Mouse (Mus musculus) limb, embryonic 10.5 days (tissue): ENCODE measurements around the gene Itga1. TPM values are rescaled to one million over a fixed set of nuclear protein-coding genes. Genes with fewer than 3 reads are reported as not detected.

Experiments used
- DNase-seq: peaks from one replicate; pipeline ENCODE4 v3.0.0-alpha.2; 2017; ENCODE audit warnings: low spot score
- H3K27ac ChIP-seq: fragments of 300-500 bp; sonication (generic); 2 replicates; pipeline ENCODE4 v1.5.1; 2016; ENCODE audit warnings: mild to moderate bottlenecking
- H3K27me3 ChIP-seq: fragments of 300-500 bp; sonication (generic); 2 replicates; pipeline ENCODE4 v1.6.1; 2016; ENCODE audit warnings: low read depth, mild to moderate bottlenecking; ENCODE audit not compliant: poor library complexity, severe bottlenecking
- H3K36me3 ChIP-seq: fragments of 300-500 bp; sonication (generic); 2 replicates; pipeline ENCODE4 v1.6.1; 2016; ENCODE audit warnings: mild to moderate bottlenecking, moderate library complexity
- H3K4me1 ChIP-seq: fragments of 300-500 bp; sonication (generic); 2 replicates; pipeline ENCODE4 v1.6.1; 2016
- H3K4me3 ChIP-seq: fragments of 300-500 bp; sonication (generic); 2 replicates; pipeline ENCODE4 v1.5.1; 2016; ENCODE audit warnings: mild to moderate bottlenecking, moderate library complexity
- H3K9me3 ChIP-seq: fragments of 300-500 bp; sonication (generic); replicated peaks from 2 replicates; pipeline ENCODE4 v1.6.1; 2016; ENCODE audit warnings: mild to moderate bottlenecking
- WGBS: fragments of 180-500 bp; shearing (Covaris S2); methylation state at CpG from one replicate; pipeline ENCODE4 v1.1.7; 2016; 5-methylcytosine and 5-hydroxymethylcytosine counted together
- polyA plus RNA-seq: library from polyadenylated mRNA; unstranded; fragments of >200 nt; fragmentation: Nextera tagmentation; extraction: Ambion mirVana; gene quantifications from 2 replicates; pipeline ENCODE4 v1.2.1, GENCODE M21; 2016

Itga1 gene
- polyA plus RNA-seq: 4.0 and 4.2 TPM in 2 replicates

- 0% methylated on average over 39 of the region's 39 CpGs for WGBS
- Histone ChIP-seq H3K4me3 (peak within 1 kb of the TSS; percentile 64), H3K9me3 (no peaks in the 10 kb centered on the region), H3K27me3 (0 out of 2 replicates have a peak, but pooled peaks cover 4% of the 10 kb centered on the region), H3K36me3 (no peaks in the 10 kb centered on the region), H3K4me1 (peaks cover 21% of the 10 kb centered on the region), H3K27ac (peak within 1 kb of the TSS; percentile 87)
- peak; percentile 74 for DNase-seq
These were observed at the start of gene Itga1, which contains the start of gene Gm49395 for GRCm38 (mm10) chr13:115101355-115102191. TSS of gene Itga1 (minus strand) at chr13:115101964. TSS of gene Gm49395 (minus strand) at chr13:115101921.

GRCm38 (mm10) chr13:115150602-115151001 lies 48.8 kb upstream of the Itga1 start:
- Histone ChIP-seq H3K27ac (no peak overlapping the region), H3K27me3 (no peaks in the 10 kb centered on the region), H3K4me1 (no peaks in the 10 kb centered on the region), H3K9me3 (no peaks in the 10 kb centered on the region), H3K4me3 (no peak overlapping the region), H3K36me3 (no peaks in the 10 kb centered on the region)
- no peak for DNase-seq
- 89% methylated on average over 1 of the region's 1 CpGs for WGBS

GRCm38 (mm10) chr13:115149849-115150248 lies 48.1 kb upstream of the Itga1 start:
- no peak for DNase-seq
- 91% methylated on average over 6 of the region's 6 CpGs for WGBS
- Histone ChIP-seq H3K27me3 (no peaks in the 10 kb centered on the region), H3K4me3 (no peak overlapping the region), H3K27ac (no peak overlapping the region), H3K9me3 (no peaks in the 10 kb centered on the region), H3K36me3 (no peaks in the 10 kb centered on the region), H3K4me1 (no peaks in the 10 kb centered on the region)

GRCm38 (mm10) chr13:115143575-115143974 lies 41.8 kb upstream of the Itga1 start:
- 94% methylated on average over 2 of the region's 2 CpGs for WGBS
- Histone ChIP-seq H3K4me3 (no peak overlapping the region), H3K9me3 (no peaks in the 10 kb centered on the region), H3K27ac (no peak overlapping the region), H3K4me1 (no peaks in the 10 kb centered on the region), H3K27me3 (no peaks in the 10 kb centered on the region), H3K36me3 (no peaks in the 10 kb centered on the region)
- DNase-seq: no peak

GRCm38 (mm10) chr13:115142066-115142465 lies 40.3 kb upstream of the Itga1 start:
- DNase-seq: no peak
- WGBS: 88% methylated on average over 3 of the region's 3 CpGs

GRCm38 (mm10) chr13:115138513-115138912 lies 36.7 kb upstream of the Itga1 start:
- H3K4me3 ChIP-seq: no peak overlapping the region
- H3K27me3 ChIP-seq: no peaks in the 10 kb centered on the region
- DNase-seq: no peak
- 89% methylated on average over 7 of the region's 7 CpGs for WGBS
- H3K36me3 ChIP-seq: no peaks in the 10 kb centered on the region
- no peak overlapping the region for H3K27ac ChIP-seq
- H3K9me3 ChIP-seq: no peaks in the 10 kb centered on the region
- H3K4me1 ChIP-seq: no peaks in the 10 kb centered on the region

More at GRCm38 (mm10) chr13:115142066-115142465, 40.3 kb upstream of the Itga1 start:
- H3K9me3 ChIP-seq: no peaks in the 10 kb centered on the region
- no peak overlapping the region for H3K4me3 ChIP-seq
- no peak overlapping the region for H3K27ac ChIP-seq
- no peaks in the 10 kb centered on the region for H3K4me1 ChIP-seq
- no peaks in the 10 kb centered on the region for H3K36me3 ChIP-seq
- H3K27me3 ChIP-seq: no peaks in the 10 kb centered on the region

- 87% methylated on average over 3 of the region's 3 CpGs for WGBS
- Histone ChIP-seq H3K27ac (no peak overlapping the region), H3K4me3 (no peak overlapping the region), H3K27me3 (no peaks in the 10 kb centered on the region), H3K9me3 (no peaks in the 10 kb centered on the region), H3K4me1 (no peaks in the 10 kb centered on the region), H3K36me3 (no peaks in the 10 kb centered on the region)
- DNase-seq: no peak
These were observed 35.0 kb upstream of the Itga1 start for GRCm38 (mm10) chr13:115136761-115137160.

- H3K9me3 ChIP-seq: no peaks in the 10 kb centered on the region
- no peak for DNase-seq
- H3K4me1 ChIP-seq: no peaks in the 10 kb centered on the region
- WGBS: 41% methylated on average over 5 of the region's 5 CpGs
- no peaks in the 10 kb centered on the region for H3K27me3 ChIP-seq
- H3K4me3 ChIP-seq: no peak overlapping the region
- H3K36me3 ChIP-seq: no peaks in the 10 kb centered on the region
- no peak overlapping the region for H3K27ac ChIP-seq
These were observed 30.7 kb upstream of the Itga1 start for GRCm38 (mm10) chr13:115132435-115132834.

GRCm38 (mm10) chr13:115131381-115131780 lies 29.6 kb upstream of the Itga1 start:
- no peaks in the 10 kb centered on the region for H3K9me3 ChIP-seq
- no peak overlapping the region for H3K27ac ChIP-seq
- H3K36me3 ChIP-seq: no peaks in the 10 kb centered on the region
- H3K27me3 ChIP-seq: no peaks in the 10 kb centered on the region
- H3K4me1 ChIP-seq: no peaks in the 10 kb centered on the region
- DNase-seq: no peak
- no peak overlapping the region for H3K4me3 ChIP-seq
- 81% methylated on average over 3 of the region's 3 CpGs for WGBS

- Histone ChIP-seq H3K36me3 (no peaks in the 10 kb centered on the region), H3K4me1 (no peaks in the 10 kb centered on the region), H3K27me3 (no peaks in the 10 kb centered on the region), H3K4me3 (no peak overlapping the region), H3K9me3 (no peaks in the 10 kb centered on the region), H3K27ac (no peak overlapping the region)
- 85% methylated on average over 2 of the region's 2 CpGs for WGBS
- DNase-seq: no peak
These were observed 28.3 kb upstream of the Itga1 start for GRCm38 (mm10) chr13:115130035-115130434.

- WGBS: 92% methylated on average over 1 of the region's 1 CpGs
- H3K9me3 ChIP-seq: no peaks in the 10 kb centered on the region
- no peak for DNase-seq
- no peaks in the 10 kb centered on the region for H3K36me3 ChIP-seq
- H3K27ac ChIP-seq: no peak overlapping the region
- no peaks in the 10 kb centered on the region for H3K27me3 ChIP-seq
- H3K4me1 ChIP-seq: no peaks in the 10 kb centered on the region
- no peak overlapping the region for H3K4me3 ChIP-seq
These were observed 26.1 kb upstream of the Itga1 start for GRCm38 (mm10) chr13:115127826-115128225.

GRCm38 (mm10) chr13:115126534-115126933 lies 24.8 kb upstream of the Itga1 start:
- DNase-seq: no peak
- H3K4me3 ChIP-seq: no peak overlapping the region
- 98% methylated on average over 2 of the region's 2 CpGs for WGBS
- H3K27me3 ChIP-seq: no peaks in the 10 kb centered on the region
- H3K27ac ChIP-seq: no peak overlapping the region
- H3K4me1 ChIP-seq: no peaks in the 10 kb centered on the region
- no peaks in the 10 kb centered on the region for H3K9me3 ChIP-seq
- H3K36me3 ChIP-seq: no peaks in the 10 kb centered on the region

- Histone ChIP-seq H3K27ac (no peak overlapping the region), H3K36me3 (no peaks in the 10 kb centered on the region), H3K4me3 (no peak overlapping the region), H3K9me3 (no peaks in the 10 kb centered on the region), H3K27me3 (no peaks in the 10 kb centered on the region), H3K4me1 (no peaks in the 10 kb centered on the region)
- WGBS: 91% methylated on average over 4 of the region's 4 CpGs
- no peak for DNase-seq
These were observed 23.4 kb upstream of the Itga1 start for GRCm38 (mm10) chr13:115125130-115125529.
